Mouse (Mus musculus): ENCODE results near the gene Nfkbil1. TPM values are rescaled to one million over a fixed set of nuclear protein-coding genes. Genes with fewer than 3 reads are reported as not detected.
A peak's percentile ranks its signal among the peaks of the same experiment; 100 is the strongest.

Gene Nfkbil1
- polyA plus RNA-seq, 1 experiment, result 34.2 TPM

DNA sequence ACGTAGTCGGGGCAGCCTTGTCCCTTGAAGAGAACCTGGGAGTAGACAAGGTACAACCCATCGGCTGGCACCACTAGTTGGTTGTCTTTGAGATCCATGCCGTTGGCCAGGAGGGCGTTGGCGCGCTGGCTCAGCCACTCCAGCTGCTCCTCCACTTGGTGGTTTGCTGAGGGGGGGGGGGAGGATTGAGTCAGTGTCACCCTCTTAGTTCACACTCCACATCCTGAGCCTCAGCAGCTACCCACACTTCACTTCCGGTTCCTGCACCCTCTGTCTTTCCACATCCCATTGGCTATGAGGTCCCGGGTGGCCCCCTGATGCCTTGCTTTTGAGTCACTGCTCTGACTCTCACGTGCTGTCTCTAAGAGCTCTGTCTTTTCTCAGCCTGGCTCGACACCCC is 35.2 kb downstream of the Nfkbil1 start:
- DNase-seq, result peak; percentile 79
- WGBS, result 7% methylated on average over 11 of the region's 11 CpGs
- peaks cover 73% of the 10 kb centered on the region for H3K4me1 ChIP-seq (replicated peaks; ENCODE audit: control insufficient read depth, insufficient read depth, low read length)
- TF ChIP-seq CTCF (IDR thresholded peaks at IDR 0.05; ENCODE audit: borderline replicate concordance, control insufficient read depth, extremely low read depth, insufficient read depth, low read length, poor library complexity) (no peak), POLR2A (IDR thresholded peaks at IDR 0.05; ENCODE audit: control insufficient read depth, extremely low read depth, insufficient read depth, low read length, poor library complexity) (no peak)
- H3K27ac ChIP-seq (ENCODE audit: control insufficient read depth, insufficient read depth, low read length), result peak overlapping the region; percentile 88
- H3K36me3 ChIP-seq (ENCODE audit: control insufficient read depth, insufficient read depth, low read length), result no peaks in the 10 kb centered on the region
- no peaks in the 10 kb centered on the region for H3K27me3 ChIP-seq (ENCODE audit: control insufficient read depth, insufficient read depth, low read length)
- H3K4me3 ChIP-seq (ENCODE audit: control insufficient read depth, insufficient read depth, low read length), result peak overlapping the region; percentile 54

DNA sequence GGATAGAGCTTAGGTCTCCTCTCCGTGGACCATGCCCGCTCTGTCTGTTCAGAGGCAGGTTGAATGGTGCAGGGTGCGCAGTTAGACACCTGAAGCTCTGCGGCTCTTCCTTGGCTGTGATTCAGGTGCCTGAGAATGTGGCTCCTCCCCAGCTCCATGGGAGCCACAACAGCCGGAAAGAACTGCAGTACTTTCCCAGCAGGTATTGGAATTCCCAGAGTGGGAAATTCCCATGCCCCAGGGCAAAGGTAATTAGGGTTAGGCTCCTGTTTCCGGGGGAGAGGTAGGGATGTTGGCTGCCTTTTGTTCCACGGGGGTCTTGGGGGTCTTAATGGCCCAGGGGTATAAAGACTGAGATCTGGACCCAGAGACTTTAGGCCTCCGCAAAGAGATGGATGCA is 36.6 kb downstream of the Nfkbil1 start:
- Histone ChIP-seq H3K4me1 (replicated peaks; ENCODE audit: control insufficient read depth, insufficient read depth, low read length) (peaks cover 63% of the 10 kb centered on the region), H3K27me3 (ENCODE audit: control insufficient read depth, insufficient read depth, low read length) (no peaks in the 10 kb centered on the region), H3K27ac (ENCODE audit: control insufficient read depth, insufficient read depth, low read length) (no peak overlapping the region), H3K36me3 (ENCODE audit: control insufficient read depth, insufficient read depth, low read length) (no peaks in the 10 kb centered on the region), H3K4me3 (ENCODE audit: control insufficient read depth, insufficient read depth, low read length) (no peak overlapping the region)
- 92% methylated on average over 8 of the region's 8 CpGs for WGBS
- no peak for TF ChIP-seq CTCF (IDR thresholded peaks at IDR 0.05; ENCODE audit: borderline replicate concordance, control insufficient read depth, extremely low read depth, insufficient read depth, low read length, poor library complexity)
- no peak for TF ChIP-seq POLR2A (IDR thresholded peaks at IDR 0.05; ENCODE audit: control insufficient read depth, extremely low read depth, insufficient read depth, low read length, poor library complexity)
- DNase-seq, result no peak

DNA sequence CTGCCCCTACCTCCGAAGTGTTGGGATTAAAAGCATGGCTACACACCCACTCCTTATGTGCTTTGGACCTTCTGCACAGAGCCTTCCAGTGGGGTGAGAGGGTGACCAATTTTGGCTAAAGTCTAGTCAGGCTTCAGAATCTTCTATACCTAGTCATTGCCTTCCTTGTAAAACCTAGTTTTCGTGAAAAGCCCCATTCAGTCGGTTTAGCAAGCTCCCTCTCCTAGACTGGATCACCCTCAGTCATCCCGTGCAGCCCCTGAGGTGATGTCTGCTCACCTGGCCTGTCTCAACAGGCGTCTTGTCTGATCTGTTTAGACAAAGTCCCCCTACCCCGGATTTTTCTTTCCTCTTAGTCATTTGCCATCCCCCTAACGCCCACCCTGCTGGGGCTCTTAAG is 37.6 kb downstream of the Nfkbil1 start:
- peaks cover 66% of the 10 kb centered on the region for H3K4me1 ChIP-seq (replicated peaks; ENCODE audit: control insufficient read depth, insufficient read depth, low read length)
- no peak overlapping the region for H3K27ac ChIP-seq (ENCODE audit: control insufficient read depth, insufficient read depth, low read length)
- no peak for DNase-seq
- TF ChIP-seq POLR2A (IDR thresholded peaks at IDR 0.05; ENCODE audit: control insufficient read depth, extremely low read depth, insufficient read depth, low read length, poor library complexity) (no peak), CTCF (IDR thresholded peaks at IDR 0.05; ENCODE audit: borderline replicate concordance, control insufficient read depth, extremely low read depth, insufficient read depth, low read length, poor library complexity) (no peak)
- 86% methylated on average over 7 of the region's 7 CpGs for WGBS
- H3K27me3 ChIP-seq (ENCODE audit: control insufficient read depth, insufficient read depth, low read length), result no peaks in the 10 kb centered on the region
- no peak overlapping the region for H3K4me3 ChIP-seq (ENCODE audit: control insufficient read depth, insufficient read depth, low read length)
- no peaks in the 10 kb centered on the region for H3K36me3 ChIP-seq (ENCODE audit: control insufficient read depth, insufficient read depth, low read length)

DNA sequence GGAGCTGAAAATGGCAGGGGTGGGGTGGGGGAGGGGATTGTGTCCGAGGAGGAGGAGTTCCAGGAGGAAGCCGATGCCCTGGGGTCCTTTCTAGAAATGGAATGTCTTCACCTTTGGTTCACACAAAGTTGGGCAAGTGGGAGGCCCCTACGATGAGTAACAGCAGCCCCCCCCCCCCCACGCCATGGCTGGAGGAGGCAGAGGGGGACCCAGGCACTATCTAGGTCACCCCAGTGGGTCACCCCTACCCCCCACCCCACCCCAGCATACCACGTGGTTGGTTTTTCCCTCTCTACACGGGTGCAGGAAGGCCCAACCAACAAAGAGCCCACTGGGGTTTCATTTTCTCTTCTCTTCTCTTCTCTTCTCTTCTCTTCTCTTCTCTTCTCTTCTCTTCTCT is 38.5 kb downstream of the Nfkbil1 start:
- DNase-seq, result no peak
- WGBS, result 15% methylated on average over 6 of the region's 6 CpGs
- Histone ChIP-seq H3K4me3 (ENCODE audit: control insufficient read depth, insufficient read depth, low read length) (peak overlapping the region; percentile 19), H3K36me3 (ENCODE audit: control insufficient read depth, insufficient read depth, low read length) (no peaks in the 10 kb centered on the region), H3K4me1 (replicated peaks; ENCODE audit: control insufficient read depth, insufficient read depth, low read length) (peaks cover 62% of the 10 kb centered on the region), H3K27ac (ENCODE audit: control insufficient read depth, insufficient read depth, low read length) (peak overlapping the region; percentile 54; the same call in 1 of the 2 replicates), H3K27me3 (ENCODE audit: control insufficient read depth, insufficient read depth, low read length) (no peaks in the 10 kb centered on the region)
- TF ChIP-seq CTCF (IDR thresholded peaks at IDR 0.05; ENCODE audit: borderline replicate concordance, control insufficient read depth, extremely low read depth, insufficient read depth, low read length, poor library complexity) (no peak), POLR2A (IDR thresholded peaks at IDR 0.05; ENCODE audit: control insufficient read depth, extremely low read depth, insufficient read depth, low read length, poor library complexity) (no peak)

DNA sequence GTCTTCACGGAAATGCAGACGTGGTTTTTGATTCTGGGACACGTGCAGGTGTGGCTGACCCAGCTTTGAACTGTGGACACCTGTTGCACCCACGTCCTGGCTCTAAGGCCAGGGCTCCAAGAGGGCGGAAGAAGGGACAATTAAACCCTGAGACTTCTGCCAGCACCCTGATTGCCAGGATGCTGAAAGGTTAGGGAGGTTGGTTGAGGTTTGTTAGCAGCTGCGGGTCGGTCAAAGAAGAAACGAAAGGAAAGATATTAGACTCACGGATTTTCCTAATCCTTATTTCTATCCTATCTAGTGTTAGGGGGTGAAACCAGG is 39.3 kb downstream of the Nfkbil1 start:
- H3K27ac ChIP-seq (ENCODE audit: control insufficient read depth, insufficient read depth, low read length), result peak overlapping the region; percentile 54
- DNase-seq, result no peak
- no peak for TF ChIP-seq POLR2A (IDR thresholded peaks at IDR 0.05; ENCODE audit: control insufficient read depth, extremely low read depth, insufficient read depth, low read length, poor library complexity)
- no peak for TF ChIP-seq CTCF (IDR thresholded peaks at IDR 0.05; ENCODE audit: borderline replicate concordance, control insufficient read depth, extremely low read depth, insufficient read depth, low read length, poor library complexity)
- H3K4me3 ChIP-seq (ENCODE audit: control insufficient read depth, insufficient read depth, low read length), result peak overlapping the region; percentile 67
- H3K4me1 ChIP-seq (replicated peaks; ENCODE audit: control insufficient read depth, insufficient read depth, low read length), result peaks cover 53% of the 10 kb centered on the region
- H3K36me3 ChIP-seq (ENCODE audit: control insufficient read depth, insufficient read depth, low read length), result no peaks in the 10 kb centered on the region
- 11% methylated on average over 9 of the region's 9 CpGs for WGBS
- H3K27me3 ChIP-seq (ENCODE audit: control insufficient read depth, insufficient read depth, low read length), result no peaks in the 10 kb centered on the region

DNA sequence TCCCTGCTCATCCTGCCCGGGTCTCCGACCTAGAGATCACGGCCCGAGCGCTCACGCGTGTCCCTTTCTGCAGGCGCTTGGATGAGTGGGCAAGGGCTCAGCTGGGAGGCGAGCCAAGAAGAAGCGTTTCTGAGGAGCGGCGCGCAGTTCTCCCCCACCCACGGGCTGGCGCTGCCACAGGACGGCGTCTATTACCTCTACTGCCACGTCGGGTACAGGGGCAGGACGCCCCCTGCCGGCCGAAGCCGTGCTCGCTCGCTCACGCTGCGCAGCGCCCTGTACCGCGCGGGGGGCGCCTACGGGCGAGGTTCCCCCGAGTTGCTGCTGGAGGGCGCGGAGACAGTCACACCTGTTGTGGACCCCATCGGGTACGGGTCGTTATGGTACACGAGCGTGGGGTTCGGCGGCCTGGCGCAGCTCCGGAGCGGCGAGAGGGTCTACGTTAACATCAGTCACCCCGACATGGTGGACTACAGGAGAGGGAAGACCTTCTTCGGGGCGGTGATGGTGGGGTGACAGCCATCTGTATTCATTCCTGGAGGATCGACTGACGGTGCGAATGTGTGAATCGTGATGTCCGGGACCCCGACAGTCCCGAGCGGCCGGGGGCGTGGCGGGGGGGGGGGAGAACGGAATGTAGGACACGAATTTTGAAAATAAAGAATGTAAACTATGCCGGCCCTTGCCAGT is 39.8 kb downstream of the Nfkbil1 start:
- Histone ChIP-seq H3K27ac (ENCODE audit: control insufficient read depth, insufficient read depth, low read length) (peak overlapping the region; percentile 96), H3K27me3 (ENCODE audit: control insufficient read depth, insufficient read depth, low read length) (no peaks in the 10 kb centered on the region), H3K36me3 (ENCODE audit: control insufficient read depth, insufficient read depth, low read length) (no peaks in the 10 kb centered on the region), H3K4me3 (ENCODE audit: control insufficient read depth, insufficient read depth, low read length) (peak overlapping the region; percentile 67), H3K4me1 (replicated peaks; ENCODE audit: control insufficient read depth, insufficient read depth, low read length) (peaks cover 49% of the 10 kb centered on the region)
- TF ChIP-seq POLR2A (IDR thresholded peaks at IDR 0.05; ENCODE audit: control insufficient read depth, extremely low read depth, insufficient read depth, low read length, poor library complexity), result peak; percentile 92
- TF ChIP-seq CTCF (IDR thresholded peaks at IDR 0.05; ENCODE audit: borderline replicate concordance, control insufficient read depth, extremely low read depth, insufficient read depth, low read length, poor library complexity), result peak; percentile 99
- WGBS, result under 1% methylated on average over 66 of the region's 66 CpGs
- DNase-seq, result peak; percentile 97

Measured in thymus, adult 2 months (tissue).